Mouse (Mus musculus) G1E (cell line): ENCODE measurements around the gene Tspoap1.

Experiments used
- CTCF ChIP-seq: IDR thresholded peaks from 2 replicates; pipeline ENCODE4 v1.5.1; 2012; ENCODE audit warnings: low read depth, low read length, inconsistent platforms, mixed read lengths
- GATA1 ChIP-seq: IDR thresholded peaks from 2 replicates; pipeline ENCODE4 v1.6.1; 2012; ENCODE audit warnings: borderline replicate concordance, low read length, inconsistent platforms, mixed read lengths
- POLR2AphosphoS5 ChIP-seq: IDR thresholded peaks from 2 replicates; pipeline ENCODE4 v1.6.1; 2012; ENCODE audit warnings: low read depth, low read length, inconsistent platforms; ENCODE audit not compliant: insufficient replicate concordance

GRCm38 (mm10) chr11:87755360-87756017, 4.9 kb upstream of the Tspoap1 start:
- no peak for TF ChIP-seq CTCF
- TF ChIP-seq POLR2AphosphoS5: peak; percentile 97; the same call in 1 of the 2 replicates
- TF ChIP-seq GATA1: no peak
